Mouse (Mus musculus): ENCODE results near the gene Parp2.
"Not testable (repeated sequence)": the region's sequence is repeated elsewhere in the genome, so short reads cannot be mapped to it uniquely, and the experiment has no call there.

Gene Parp2

GRCm38 (mm10) chr14:50807487-50808072 is at the start of gene Parp2, which contains the start of gene Ccnb1ip1:
TSS of gene Parp2 (plus strand) at chr14:50807841.
TSS of gene Ccnb1ip1 (minus strand) at chr14:50807732.
- DNase-seq (ENCODE audit: low spot score), result peak; percentile 95

GRCm38 (mm10) chr14:50758416-50759085 is 49.1 kb upstream of the Parp2 start:
- no peak for DNase-seq (ENCODE audit: low spot score)

- DNase-seq (ENCODE audit: low spot score), result no peak
These were observed 41.9 kb upstream of the Parp2 start for GRCm38 (mm10) chr14:50765736-50766135.

GRCm38 (mm10) chr14:50771342-50771741 is 36.3 kb upstream of the Parp2 start:
- DNase-seq (ENCODE audit: low spot score), result no peak

- no peak for DNase-seq (ENCODE audit: low spot score)
These were observed 25.5 kb upstream of the Parp2 start for GRCm38 (mm10) chr14:50782166-50782565.

GRCm38 (mm10) chr14:50784391-50785250 is 23.0 kb upstream of the Parp2 start:
- no peak for DNase-seq (ENCODE audit: low spot score)

- peak; percentile 87 for DNase-seq (ENCODE audit: low spot score)
These were observed 22.4 kb upstream of the Parp2 start, which contains the start of gene Ttc5 for GRCm38 (mm10) chr14:50785251-50785637. TSS of gene Ttc5 (minus strand) at chr14:50785519.

- no peak for DNase-seq (ENCODE audit: low spot score)
These were observed 19.5 kb upstream of the Parp2 start for GRCm38 (mm10) chr14:50788157-50788556.

GRCm38 (mm10) chr14:50795261-50795935 is 12.2 kb upstream of the Parp2 start:
- peak; percentile 67 for DNase-seq (ENCODE audit: low spot score)

GRCm38 (mm10) chr14:50795965-50796364 is 11.7 kb upstream of the Parp2 start:
- DNase-seq (ENCODE audit: low spot score), result no peak

GRCm38 (mm10) chr14:50796464-50796863 is 11.2 kb upstream of the Parp2 start:
- DNase-seq (ENCODE audit: low spot score), result no peak

GRCm38 (mm10) chr14:50798512-50798911 is 9.1 kb upstream of the Parp2 start:
- no peak for DNase-seq (ENCODE audit: low spot score)

- no peak for DNase-seq (ENCODE audit: low spot score)
These were observed 8.0 kb upstream of the Parp2 start for GRCm38 (mm10) chr14:50799502-50800259.

GRCm38 (mm10) chr14:50802441-50802840 is 5.2 kb upstream of the Parp2 start:
- DNase-seq (ENCODE audit: low spot score), result no peak

GRCm38 (mm10) chr14:50802843-50803562 is 4.6 kb upstream of the Parp2 start:
- no peak for DNase-seq (ENCODE audit: low spot score)

- DNase-seq (ENCODE audit: low spot score), result no peak
These were observed 3.0 kb upstream of the Parp2 start for GRCm38 (mm10) chr14:50804683-50805082.

- DNase-seq (ENCODE audit: low spot score), result not testable (repeated sequence)
These were observed 1.2 kb upstream of the Parp2 start for GRCm38 (mm10) chr14:50806469-50806868.

GRCm38 (mm10) chr14:50813060-50813459 is 5.4 kb downstream of the Parp2 start:
- DNase-seq (ENCODE audit: low spot score), result no peak

GRCm38 (mm10) chr14:50823240-50823639 is 15.6 kb downstream of the Parp2 start:
- DNase-seq (ENCODE audit: low spot score), result no peak

GRCm38 (mm10) chr14:50824219-50824618 is 16.6 kb downstream of the Parp2 start:
- DNase-seq (ENCODE audit: low spot score), result no peak

GRCm38 (mm10) chr14:50826579-50826978 is 18.9 kb downstream of the Parp2 start:
- no peak for DNase-seq (ENCODE audit: low spot score)
